Mouse (Mus musculus) erythroblast, embryonic 14.5 days (primary cell): ENCODE measurements around the gene Hist1h2be.

ENCODE experiments used
- GATA1 ChIP-seq: IDR thresholded peaks from 2 replicates; pipeline ENCODE4 v1.6.1; 2012; ENCODE audit warnings: low read length, inconsistent platforms, mixed read lengths
- TAL1 ChIP-seq: IDR thresholded peaks from 3 replicates; pipeline ENCODE4 v1.6.1; 2012; ENCODE audit warnings: low read length, inconsistent platforms, mixed read lengths

DNA sequence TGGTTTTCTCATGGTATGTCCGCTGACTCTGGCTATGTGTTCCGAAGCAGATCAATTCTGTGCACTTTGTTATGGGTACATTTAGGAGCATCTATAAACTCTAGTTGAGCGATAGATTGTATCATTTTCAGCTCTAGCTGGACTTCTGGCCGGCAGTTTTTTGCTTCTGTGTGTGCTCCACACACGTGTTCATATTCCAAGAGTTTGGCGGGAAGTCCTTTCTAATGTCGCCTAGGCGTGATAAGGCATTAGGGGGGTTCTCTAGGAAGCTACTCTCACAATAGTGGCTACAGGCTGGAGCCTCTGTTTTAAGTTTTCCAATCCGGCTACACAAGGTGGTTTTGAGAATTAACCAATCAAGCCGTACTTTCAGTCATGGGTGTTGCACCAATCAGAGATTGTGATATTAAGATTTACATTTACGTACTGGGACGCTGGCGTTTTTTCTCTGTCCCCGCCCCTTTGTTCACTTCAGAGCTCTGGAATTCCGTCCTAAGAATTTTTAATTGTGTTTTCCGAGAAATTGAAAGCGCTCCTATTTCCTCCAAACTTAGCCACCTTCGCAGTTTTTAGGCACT lies 65.0 kb downstream of the Hist1h2be start:
- TF ChIP-seq GATA1, result no peak
- no peak for TF ChIP-seq TAL1
